Mouse (Mus musculus): Measurements from ENCODE around the gene 4921511C20Rik. TPM values are rescaled to one million over a fixed set of nuclear protein-coding genes. Genes with fewer than 3 reads are reported as not detected.

Gene 4921511C20Rik
- not detected in 2 replicates for polyA plus RNA-seq (2012; rRNA removed)

DNA sequence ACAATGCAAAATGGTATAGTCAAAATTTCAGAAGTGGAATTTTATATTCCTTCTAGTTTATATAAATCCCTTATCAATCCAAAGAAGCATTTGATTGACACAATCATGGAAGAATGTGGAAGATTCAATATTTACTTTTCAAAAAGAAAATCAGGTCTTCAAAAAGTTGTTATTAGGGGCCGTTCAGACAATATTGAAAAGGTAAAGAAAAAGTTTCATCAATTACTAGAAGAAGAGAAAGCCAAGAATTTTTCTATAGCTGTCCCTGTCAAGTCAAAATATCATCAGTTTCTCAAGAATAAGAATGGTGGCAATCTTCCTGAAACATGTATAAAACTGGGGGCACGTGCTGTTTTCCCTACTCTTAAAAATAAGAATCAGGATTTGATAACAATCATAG lies at the start of gene 4921511C20Rik:
4921511C20Rik (plus strand) TSS at position 301 of the 400 bp plus-strand sequence.

Measured in liver, embryonic 14 days (tissue).